Mouse (Mus musculus) heart, postnatal 0 days (tissue): ENCODE results near the gene Sirt1.

Source experiments
- CTCF ChIP-seq: IDR thresholded peaks from 2 replicates; pipeline ENCODE4 v1.5.1; 2016; ENCODE audit warnings: antibody characterized with exemption, control low read depth, low read depth
- EP300 ChIP-seq: IDR thresholded peaks from 2 replicates; pipeline ENCODE4 v1.6.1; 2016; ENCODE audit warnings: antibody characterized with exemption, low read depth

GRCm38 (mm10) chr10:63377468-63377867 lies 4.0 kb downstream of the Sirt1 start:
- peak; percentile 86 for TF ChIP-seq CTCF
- no peak for TF ChIP-seq EP300
